Mouse (Mus musculus) intestine, postnatal 0 days (tissue): ENCODE measurements around the gene Pof1b. TPM values are rescaled to one million over a fixed set of nuclear protein-coding genes. Genes with fewer than 3 reads are reported as not detected.

Experiments used
- ATAC-seq: fragments of 200-750 bp; cut with Nextera tagmentation; 2 replicates; pipeline ENCODE4 v1.8.0; 2017; ENCODE audit warnings: mild to moderate bottlenecking, moderate TSS enrichment, moderate library complexity
- H3K27ac ChIP-seq: fragments of 300-500 bp; sonication (generic); 2 replicates; pipeline ENCODE4 v1.5.1; 2014; ENCODE audit warnings: mild to moderate bottlenecking, low read depth, low read length, moderate library complexity
- H3K27me3 ChIP-seq: fragments of 300-500 bp; sonication (generic); replicated peaks from 2 replicates; pipeline ENCODE4 v1.6.1; 2014; ENCODE audit warnings: low read length, mixed read lengths; ENCODE audit not compliant: control insufficient read depth, insufficient read depth
- H3K36me3 ChIP-seq: fragments of 300-500 bp; sonication (generic); 2 replicates; pipeline ENCODE4 v1.6.1; 2014; ENCODE audit warnings: mild to moderate bottlenecking, moderate library complexity; ENCODE audit not compliant: control insufficient read depth, insufficient read depth
- H3K4me1 ChIP-seq: fragments of 300-500 bp; sonication (generic); replicated peaks from 2 replicates; pipeline ENCODE4 v1.6.1; 2014; ENCODE audit warnings: antibody characterized with exemption, low read length, mixed read lengths; ENCODE audit not compliant: control insufficient read depth, insufficient read depth
- H3K4me2 ChIP-seq: fragments of 300-500 bp; sonication (generic); replicated peaks from 2 replicates; pipeline ENCODE4 v1.6.1; 2014; ENCODE audit warnings: low read depth, mild to moderate bottlenecking, moderate library complexity
- H3K4me3 ChIP-seq: fragments of 300-500 bp; sonication (generic); 2 replicates; pipeline ENCODE4 v1.5.1; 2014; ENCODE audit warnings: low read depth, low read length
- H3K9ac ChIP-seq: fragments of 300-500 bp; sonication (generic); 2 replicates; pipeline ENCODE4 v1.6.1; 2014; ENCODE audit warnings: mild to moderate bottlenecking, low read depth, low read length
- H3K9me3 ChIP-seq: fragments of 300-500 bp; sonication (generic); 2 replicates; pipeline ENCODE4 v1.6.1; 2016; ENCODE audit warnings: mixed run types; ENCODE audit not compliant: control insufficient read depth
- CTCF ChIP-seq: sonication (generic); IDR thresholded peaks from 2 replicates; pipeline ENCODE4 v1.5.1; 2016; ENCODE audit warnings: low read depth, mild to moderate bottlenecking, control low read depth, antibody characterized with exemption, moderate library complexity
- WGBS: fragments of 180-500 bp; shearing (Covaris S2); extraction: QIAGEN DNeasy Blood & Tissue Kit; methylation state at CpG from one replicate; pipeline ENCODE4 v1.1.7; 2014; 5-methylcytosine and 5-hydroxymethylcytosine counted together
- polyA plus RNA-seq: library from polyadenylated mRNA; unstranded; fragments of >200 nt; fragmentation: Nextera tagmentation; extraction: Ambion mirVana; gene quantifications from 2 replicates; pipeline ENCODE4 v1.2.1, GENCODE M21; 2015

Gene Pof1b
- polyA plus RNA-seq, 1 experiment from 2014 or later, result 7.4 TPM

DNA sequence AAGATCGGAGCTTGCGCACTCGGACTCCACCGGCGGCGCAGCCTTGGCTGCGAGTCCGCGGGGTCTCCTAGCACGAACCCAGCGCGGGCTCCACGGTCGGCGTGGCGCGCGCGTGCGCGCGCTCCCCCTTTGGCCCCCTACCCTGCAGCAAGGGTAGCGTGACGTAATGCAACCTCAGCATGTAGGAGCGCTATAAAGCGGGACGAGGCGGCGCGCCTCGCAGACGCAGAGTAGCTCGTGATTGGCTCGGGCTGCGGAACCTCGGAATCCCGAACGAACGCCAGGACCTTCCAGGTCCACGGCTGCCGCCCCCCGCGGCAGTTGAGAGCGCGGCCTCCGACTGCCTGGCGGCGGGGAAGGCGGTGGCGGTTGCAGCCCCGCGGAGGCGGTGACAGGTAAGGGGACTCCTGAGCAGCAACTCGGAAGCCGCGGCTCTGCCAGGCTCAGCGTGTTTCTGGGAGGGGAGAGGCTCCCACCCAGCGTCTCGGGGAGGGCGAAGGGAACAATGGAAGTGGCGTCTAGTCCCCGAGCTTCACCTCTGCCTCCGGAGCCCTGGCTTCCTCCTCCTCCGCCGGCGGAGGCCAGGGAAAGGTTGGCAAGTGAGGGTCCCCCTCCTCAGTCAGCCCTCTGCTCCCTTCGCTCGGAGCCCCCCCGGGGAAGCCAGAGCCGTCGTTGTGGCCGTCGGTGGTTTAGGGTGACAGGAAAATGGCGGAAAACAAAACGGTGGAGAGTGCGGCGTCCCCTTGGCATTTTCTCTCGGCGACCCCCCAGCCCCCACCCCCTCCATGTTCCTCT lies 97.7 kb downstream of the Pof1b start, which contains the start of gene Zfp711:
Gene Zfp711 (plus strand): TSS at position 16 of the 795 bp plus-strand sequence.
- no peaks in the 10 kb centered on the region for H3K36me3 ChIP-seq
- H3K4me1 ChIP-seq, result no peaks in the 10 kb centered on the region
- H3K27ac ChIP-seq, result peak within 1 kb of the TSS; percentile 54; the same call in 1 of the 2 replicates
- ATAC-seq, result peak; percentile 89
- H3K27me3 ChIP-seq, result no peaks in the 10 kb centered on the region
- H3K9me3 ChIP-seq, result no peaks in the 10 kb centered on the region
- H3K4me3 ChIP-seq, result peak within 1 kb of the TSS; percentile 60
- 25% methylated on average over 69 of the region's 79 CpGs for WGBS
- 0 out of 2 replicates have a peak, but pooled peaks have one; percentile 6 for TF ChIP-seq CTCF
- peak within 1 kb of the TSS; percentile 54 for H3K9ac ChIP-seq
- H3K4me2 ChIP-seq, result peak within 1 kb of the TSS; percentile 75

Other genes starting within 250 kb of the Pof1b start
- 74.9 and 83.8 TPM in 2 replicates for gene 2010106E10Rik, start 203.4 kb downstream of the Pof1b start, polyA plus RNA-seq
- gene Zfp711, start 98.1 kb downstream of the Pof1b start, polyA plus RNA-seq, result 2.7 and 3.7 TPM in 2 replicates